Mouse (Mus musculus) limb, embryonic 15.5 days (tissue): ENCODE results near the gene Fank1. TPM values are rescaled to one million over a fixed set of nuclear protein-coding genes. Genes with fewer than 3 reads are reported as not detected.
"Not testable (repeated sequence)": the region's sequence is repeated elsewhere in the genome, so short reads cannot be mapped to it uniquely, and the experiment has no call there.

Source experiments
- ATAC-seq: fragments of 200-750 bp; cut with Nextera tagmentation; 2 replicates; pipeline ENCODE4 v1.8.0; 2017; ENCODE audit warnings: low read depth, moderate TSS enrichment; ENCODE audit not compliant: insufficient number of reproducible peaks, low FRiP score, low TSS enrichment
- H3K27ac ChIP-seq: fragments of 300-500 bp; sonication (generic); 2 replicates; pipeline ENCODE4 v1.5.1; 2015; ENCODE audit warnings: moderate library complexity, mild to moderate bottlenecking, inconsistent platforms
- H3K27me3 ChIP-seq: fragments of 300-500 bp; sonication (generic); 2 replicates; pipeline ENCODE4 v1.6.1; 2015; ENCODE audit warnings: inconsistent platforms
- H3K36me3 ChIP-seq: fragments of 300-500 bp; sonication (generic); 2 replicates; pipeline ENCODE4 v1.6.1; 2015; ENCODE audit warnings: inconsistent platforms
- H3K4me1 ChIP-seq: fragments of 300-500 bp; sonication (generic); 2 replicates; pipeline ENCODE4 v1.6.1; 2015; ENCODE audit warnings: inconsistent platforms
- H3K4me2 ChIP-seq: fragments of 300-500 bp; sonication (generic); 2 replicates; pipeline ENCODE4 v1.6.1; 2015; ENCODE audit warnings: mild to moderate bottlenecking, inconsistent platforms
- H3K4me3 ChIP-seq: fragments of 300-500 bp; sonication (generic); 2 replicates; pipeline ENCODE4 v1.5.1; 2015; ENCODE audit warnings: mild to moderate bottlenecking, inconsistent platforms
- H3K9ac ChIP-seq: fragments of 300-500 bp; sonication (generic); 2 replicates; pipeline ENCODE4 v1.6.1; 2015; ENCODE audit warnings: inconsistent platforms
- H3K9me3 ChIP-seq: fragments of 300-500 bp; sonication (generic); 2 replicates; pipeline ENCODE4 v1.6.1; 2016; ENCODE audit warnings: inconsistent platforms
- WGBS: fragments of 180-500 bp; shearing (Covaris S2); methylation state at CpG from one replicate; pipeline ENCODE4 v1.1.7; 2015; 5-methylcytosine and 5-hydroxymethylcytosine counted together
- polyA plus RNA-seq: library from polyadenylated mRNA; unstranded; fragments of >200 nt; fragmentation: Nextera tagmentation; extraction: Ambion mirVana; gene quantifications from 2 replicates; pipeline ENCODE4 v1.2.1, GENCODE M21; 2015

Gene Fank1
- polyA plus RNA-seq, 1 experiment from 2014 or later, result not detected

- WGBS, result 71% methylated on average over 17 of the region's 17 CpGs
- ATAC-seq, result no peak
Measured at GRCm38 (mm10) chr7:133876646-133877342, 100.1 kb downstream of the Fank1 start.

GRCm38 (mm10) chr7:133879761-133880160 lies 103.1 kb downstream of the Fank1 start:
- H3K4me3 ChIP-seq, result no peak overlapping the region
- H3K9ac ChIP-seq, result no peak overlapping the region
- 94% methylated on average over 8 of the region's 8 CpGs for WGBS
- H3K4me2 ChIP-seq, result no peak overlapping the region
- peaks cover 2% of the 10 kb centered on the region; the same call in 1 of the 2 replicates for H3K4me1 ChIP-seq
- H3K9me3 ChIP-seq, result no peaks in the 10 kb centered on the region
- no peak overlapping the region for H3K27ac ChIP-seq
- H3K36me3 ChIP-seq, result no peaks in the 10 kb centered on the region
- H3K27me3 ChIP-seq, result no peaks in the 10 kb centered on the region
- no peak for ATAC-seq

More at GRCm38 (mm10) chr7:133876646-133877342, 100.1 kb downstream of the Fank1 start:
- no peak overlapping the region for H3K9ac ChIP-seq
- H3K4me2 ChIP-seq, result no peak overlapping the region
- H3K9me3 ChIP-seq, result no peaks in the 10 kb centered on the region
- no peaks in the 10 kb centered on the region for H3K36me3 ChIP-seq
- no peaks in the 10 kb centered on the region for H3K27me3 ChIP-seq
- no peak overlapping the region for H3K4me3 ChIP-seq
- peaks cover 2% of the 10 kb centered on the region; the same call in 1 of the 2 replicates for H3K4me1 ChIP-seq
- H3K27ac ChIP-seq, result no peak overlapping the region

GRCm38 (mm10) chr7:133884759-133885431 lies 108.2 kb downstream of the Fank1 start:
- H3K4me2 ChIP-seq, H3K9ac ChIP-seq, H3K9me3 ChIP-seq, H3K4me1 ChIP-seq, H3K27me3 ChIP-seq, H3K4me3 ChIP-seq, H3K36me3 ChIP-seq: not testable (repeated sequence)
- WGBS, result 43% methylated on average over 5 of the region's 9 CpGs
- peak overlapping the region; percentile 8; the same call in 1 of the 2 replicates for H3K27ac ChIP-seq
- peak; percentile 76; the same call in 1 of the 2 replicates for ATAC-seq

- no peaks in the 10 kb centered on the region for H3K36me3 ChIP-seq
- ATAC-seq, result no peak
- H3K27ac ChIP-seq, result no peak overlapping the region
- 75% methylated on average over 19 of the region's 19 CpGs for WGBS
- no peak overlapping the region for H3K9ac ChIP-seq
- no peak overlapping the region for H3K4me3 ChIP-seq
- H3K27me3 ChIP-seq, result no peaks in the 10 kb centered on the region
- no peak overlapping the region for H3K4me2 ChIP-seq
- H3K4me1 ChIP-seq, result no peaks in the 10 kb centered on the region
- no peaks in the 10 kb centered on the region for H3K9me3 ChIP-seq
Measured at GRCm38 (mm10) chr7:133888926-133889920, 112.6 kb downstream of the Fank1 start.

- no peak overlapping the region for H3K4me2 ChIP-seq
- no peak overlapping the region for H3K27ac ChIP-seq
- peak; percentile 30; the same call in 1 of the 2 replicates for ATAC-seq
- no peak overlapping the region for H3K9ac ChIP-seq
- 92% methylated on average over 4 of the region's 4 CpGs for WGBS
- H3K36me3 ChIP-seq, result no peaks in the 10 kb centered on the region
- H3K27me3 ChIP-seq, result no peaks in the 10 kb centered on the region
- H3K4me1 ChIP-seq, result no peaks in the 10 kb centered on the region
- no peak overlapping the region for H3K4me3 ChIP-seq
- no peaks in the 10 kb centered on the region for H3K9me3 ChIP-seq
Measured at GRCm38 (mm10) chr7:133889986-133890385, 113.3 kb downstream of the Fank1 start.

- H3K36me3 ChIP-seq, result no peaks in the 10 kb centered on the region
- no peaks in the 10 kb centered on the region for H3K4me1 ChIP-seq
- no peak overlapping the region for H3K4me3 ChIP-seq
- H3K9me3 ChIP-seq, result no peaks in the 10 kb centered on the region
- ATAC-seq, result no peak
- no peak overlapping the region for H3K27ac ChIP-seq
- H3K4me2 ChIP-seq, result no peak overlapping the region
- WGBS, result 82% methylated on average over 9 of the region's 9 CpGs
- H3K9ac ChIP-seq, result no peak overlapping the region
- no peaks in the 10 kb centered on the region for H3K27me3 ChIP-seq
Measured at GRCm38 (mm10) chr7:133891298-133891697, 114.6 kb downstream of the Fank1 start.

GRCm38 (mm10) chr7:133891796-133892195 lies 115.1 kb downstream of the Fank1 start:
- H3K27me3 ChIP-seq, result no peaks in the 10 kb centered on the region
- no peaks in the 10 kb centered on the region for H3K36me3 ChIP-seq
- no peaks in the 10 kb centered on the region for H3K9me3 ChIP-seq
- H3K4me3 ChIP-seq, result no peak overlapping the region
- H3K27ac ChIP-seq, result no peak overlapping the region
- no peaks in the 10 kb centered on the region for H3K4me1 ChIP-seq
- no peak for ATAC-seq
- WGBS, result 67% methylated on average over 4 of the region's 4 CpGs
- H3K4me2 ChIP-seq, result no peak overlapping the region
- no peak overlapping the region for H3K9ac ChIP-seq

- H3K27me3 ChIP-seq, result no peaks in the 10 kb centered on the region
- WGBS, result 86% methylated on average over 4 of the region's 4 CpGs
Measured at GRCm38 (mm10) chr7:133899391-133899790, 122.7 kb downstream of the Fank1 start.

GRCm38 (mm10) chr7:133908966-133909365 lies 132.3 kb downstream of the Fank1 start:
- Histone ChIP-seq H3K9ac (no peak overlapping the region), H3K36me3 (no peaks in the 10 kb centered on the region), H3K4me3 (no peak overlapping the region), H3K4me2 (no peak overlapping the region), H3K27me3 (no peaks in the 10 kb centered on the region), H3K9me3 (no peaks in the 10 kb centered on the region; the same call in 1 of the 2 replicates), H3K4me1 (no peaks in the 10 kb centered on the region), H3K27ac (no peak overlapping the region)
- 89% methylated on average over 4 of the region's 4 CpGs for WGBS
- no peak for ATAC-seq

More at GRCm38 (mm10) chr7:133899391-133899790, 122.7 kb downstream of the Fank1 start:
- Histone ChIP-seq H3K4me3 (no peak overlapping the region), H3K27ac (no peak overlapping the region), H3K4me2 (no peak overlapping the region), H3K9ac (no peak overlapping the region), H3K4me1 (no peaks in the 10 kb centered on the region), H3K9me3 (no peaks in the 10 kb centered on the region), H3K36me3 (no peaks in the 10 kb centered on the region)
- no peak for ATAC-seq

GRCm38 (mm10) chr7:133909833-133910375 lies 133.2 kb downstream of the Fank1 start:
- no peak for ATAC-seq
- H3K9ac ChIP-seq, result no peak overlapping the region
- H3K27ac ChIP-seq, result no peak overlapping the region
- no peaks in the 10 kb centered on the region for H3K27me3 ChIP-seq
- no peaks in the 10 kb centered on the region; the same call in 1 of the 2 replicates for H3K9me3 ChIP-seq
- 33% methylated on average over 7 of the region's 7 CpGs for WGBS
- no peak overlapping the region for H3K4me2 ChIP-seq
- H3K4me3 ChIP-seq, result no peak overlapping the region
- H3K4me1 ChIP-seq, result no peaks in the 10 kb centered on the region
- H3K36me3 ChIP-seq, result no peaks in the 10 kb centered on the region

- Histone ChIP-seq H3K9me3 (no peaks in the 10 kb centered on the region; the same call in 1 of the 2 replicates), H3K27me3 (no peaks in the 10 kb centered on the region), H3K4me3 (no peak overlapping the region), H3K4me2 (no peak overlapping the region), H3K4me1 (no peaks in the 10 kb centered on the region), H3K9ac (no peak overlapping the region), H3K27ac (no peak overlapping the region), H3K36me3 (no peaks in the 10 kb centered on the region)
- ATAC-seq, result no peak
- 92% methylated on average over 3 of the region's 3 CpGs for WGBS
Measured at GRCm38 (mm10) chr7:133911881-133912280, 135.2 kb downstream of the Fank1 start.
